Mouse (Mus musculus): ENCODE results near the gene Rasgrf1.

GRCm38 (mm10) chr9:90014649-90015048, 104.9 kb downstream of the Rasgrf1 start:
- TF ChIP-seq CTCF (IDR thresholded peaks at IDR 0.05; ENCODE audit: insufficient read depth, low read depth, low read length) (no peak), POLR2A (IDR thresholded peaks at IDR 0.05; ENCODE audit: insufficient read depth, low read depth, low read length) (no peak)

Data from olfactory bulb, adult 2 months (tissue).